Mouse (Mus musculus): ENCODE measurements around the gene Dnmbp.

- TF ChIP-seq CTCF (conservative IDR thresholded peaks at IDR 0.05; ENCODE audit: insufficient read depth, insufficient read length, low read depth, low read length) (no peak), POLR2A (IDR thresholded peaks at IDR 0.05; ENCODE audit: low read depth, low read length) (no peak)
Observed at GRCm38 (mm10) chr19:43845331-43845908, 94.6 kb downstream of the Dnmbp start.
